Mouse (Mus musculus) testis, adult 2 months (tissue): ENCODE measurements around the gene Zfp592.

Experiments used
- CTCF ChIP-seq: fragments of 200-500 bp; IDR thresholded peaks from 2 replicates; pipeline ENCODE4 v1.5.1; 2012; ENCODE audit warnings: low read depth, mild to moderate bottlenecking, inconsistent platforms, low read length, moderate library complexity; ENCODE audit not compliant: control insufficient read depth, insufficient read depth, insufficient replicate concordance
- POLR2A ChIP-seq: fragments of 200-500 bp; IDR thresholded peaks from 2 replicates; pipeline ENCODE4 v1.6.1; 2012; ENCODE audit warnings: low read depth, mild to moderate bottlenecking, inconsistent platforms, low read length, moderate library complexity; ENCODE audit not compliant: control insufficient read depth

DNA sequence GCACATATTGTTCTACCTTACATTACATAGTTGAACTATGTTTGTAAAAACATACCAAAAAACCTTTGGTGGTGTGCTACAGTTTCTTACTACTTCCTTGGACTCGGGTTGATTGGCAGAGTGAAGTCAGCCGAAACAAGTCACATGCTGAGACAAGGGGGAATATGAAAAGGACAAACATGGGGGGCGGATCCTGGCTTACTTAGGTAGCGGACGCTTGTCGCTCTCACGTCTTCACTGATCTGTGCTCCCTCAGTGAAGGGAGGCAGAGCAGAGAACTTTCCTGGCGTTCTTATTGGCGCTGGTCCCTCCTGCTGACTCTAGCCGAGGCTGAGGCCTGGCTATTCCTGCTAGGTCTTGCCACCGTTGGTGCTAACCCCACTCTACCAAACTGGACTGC lies 26.8 kb downstream of the Zfp592 start:
- TF ChIP-seq CTCF: no peak
- no peak for TF ChIP-seq POLR2A
